25 mouse cellular contexts compared by ENCODE assay signal in the genomic region with DNA sequence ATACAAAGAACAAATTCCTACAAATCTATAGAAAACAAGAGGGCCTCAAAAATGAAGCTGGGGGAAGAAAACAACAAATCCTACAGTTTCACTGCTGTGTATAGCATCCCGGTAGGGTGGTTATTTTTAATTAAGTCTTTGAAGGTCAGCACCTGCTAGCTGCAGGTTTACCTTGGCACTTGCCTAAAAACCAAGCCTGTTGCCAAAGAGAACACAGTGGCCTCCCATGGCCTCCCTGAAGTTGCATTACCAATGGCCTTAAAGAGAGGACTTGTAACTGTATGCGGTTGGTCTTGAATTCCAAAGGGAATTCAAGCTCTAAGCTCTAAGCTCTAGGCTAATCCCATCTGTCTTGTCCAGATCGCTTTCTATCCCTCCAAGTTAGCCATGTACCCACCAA.
DNase-seq lines count a peak whose midpoint lies in the region; ATAC-seq and TF ChIP-seq lines count a peak whose summit lies in the region.
"Had no signal": no experiment of that assay in that cellular context is flagged by ENCODE, and none has a peak within 500 bp of the region (broad histone marks: within the 10 kb centered on the region; RNA-seq: fewer than 3 reads in every experiment).

No protein-coding gene starts in this region.

- peaks cover 22% of the 10 kb centered on the region for H3K4me1 ChIP-seq in heart, adult 2 months (ENCODE audit: control insufficient read depth, insufficient read depth, low read length)
- H3K4me1 ChIP-seq in heart, postnatal 0 days (ENCODE audit: control insufficient read depth, insufficient read depth), result peaks cover 36% of the 10 kb centered on the region

- no peak for TF ChIP-seq EP300 in heart, adult 2 months (IDR thresholded peaks at IDR 0.05; ENCODE audit: insufficient read depth, low read depth, low read length)
- no peak for TF ChIP-seq EP300 in heart, postnatal 0 days (IDR thresholded peaks at IDR 0.05; ENCODE audit: low read depth)

- ATAC-seq in heart, postnatal 0 days (ENCODE audit: insufficient read depth, low read depth), result no peak
- ATAC-seq: CD4-positive, CD25-positive, alpha-beta regulatory T cell, adult 4 months; forebrain, embryonic 14.5 days; inflammation-experienced regulatory T-cells, adult 6 months; midbrain, embryonic 13.5 days had no signal

- H3K9ac ChIP-seq in heart, adult 2 months (ENCODE audit: low read depth, low read length), result no peak overlapping the region
- H3K9ac ChIP-seq in heart, postnatal 0 days (replicated peaks; ENCODE audit: low read depth, low read length), result no peak overlapping the region
- H3K9ac ChIP-seq: hindbrain, embryonic 15.5 days; limb, embryonic 15.5 days; liver, embryonic 15.5 days; lung, embryonic 15.5 days; midbrain, embryonic 13.5 days; neural tube, embryonic 13.5 days had no signal

- WGBS in heart, adult 2 months, result 95% methylated on average over 3 of the region's 3 CpGs
- 95% methylated on average over 3 of the region's 3 CpGs for WGBS in heart, postnatal 0 days

- no peak for TF ChIP-seq CTCF in heart, adult 2 months (IDR thresholded peaks at IDR 0.05)
- no peak for TF ChIP-seq CTCF in heart, postnatal 0 days (IDR thresholded peaks at IDR 0.05; ENCODE audit: low read depth)
- TF ChIP-seq CTCF in layer of hippocampus, adult 2 months (conservative IDR thresholded peaks at IDR 0.05), result no peak

- H3K79me2 ChIP-seq in heart, adult 2 months (replicated peaks; ENCODE audit: control insufficient read depth, insufficient read depth, low read length), result no peaks in the 10 kb centered on the region

- no peaks in the 10 kb centered on the region for H3K9me3 ChIP-seq in heart, postnatal 0 days (replicated peaks; ENCODE audit: control insufficient read depth, low read length)
- H3K9me3 ChIP-seq: hindbrain, embryonic 10.5 days; hindbrain, embryonic 15.5 days; limb, embryonic 10.5 days; limb, embryonic 15.5 days; liver, embryonic 15.5 days; lung, embryonic 15.5 days; midbrain, embryonic 13.5 days; neural tube, embryonic 13.5 days had no signal

- peaks cover 2% of the 10 kb centered on the region; the same call in 1 of the 2 replicates for H3K36me3 ChIP-seq in heart, adult 2 months (ENCODE audit: control insufficient read depth, insufficient read depth, low read length)
- H3K36me3 ChIP-seq in heart, postnatal 0 days (replicated peaks; ENCODE audit: control insufficient read depth, insufficient read depth, low read length), result no peaks in the 10 kb centered on the region
- H3K36me3 ChIP-seq: hindbrain, embryonic 10.5 days; hindbrain, embryonic 15.5 days; limb, embryonic 10.5 days; limb, embryonic 15.5 days; liver, embryonic 15.5 days; lung, embryonic 15.5 days; midbrain, embryonic 13.5 days; neural tube, embryonic 13.5 days had no signal

- intact Hi-C loops in heart, adult 2 months (cut with DNase I), result no loop called here

- H3K4me3 ChIP-seq in heart, adult 2 months, result no peak overlapping the region
- H3K4me3 ChIP-seq in heart, postnatal 0 days (ENCODE audit: low read depth, low read length), result no peak overlapping the region
- no peak overlapping the region for H3K4me3 ChIP-seq in layer of hippocampus, adult 2 months
- H3K4me3 ChIP-seq: hindbrain, embryonic 10.5 days; hindbrain, embryonic 15.5 days; limb, embryonic 10.5 days; limb, embryonic 15.5 days; liver, embryonic 15.5 days; lung, embryonic 15.5 days; midbrain, embryonic 13.5 days; neural tube, embryonic 13.5 days had no signal

- DNase-seq in heart, adult 2 months, result no peak
- no peak for DNase-seq in heart, adult 8-10 months (ENCODE audit: low spot score)
- DNase-seq in heart, postnatal 0 days (ENCODE audit: low spot score), result no peak
- no peak for DNase-seq in heart, adult 18-20 months
- DNase-seq in layer of hippocampus, adult 2 months (ENCODE audit: low spot score in 2 of 2), result no peak
- DNase-seq in layer of hippocampus, postnatal 36 days, result no peak
- peak; percentile 86 for DNase-seq in fat pad, adult 2 months (ENCODE audit: extremely low read depth, low read depth, low spot score)
- DNase-seq: adrenal gland, postnatal 14 days; cerebellum, adult 18-20 months; cerebellum, postnatal 25 days; kidney, adult 8-10 months; thymus, adult 2 months; thymus, postnatal 36 days had no signal

- no peak overlapping the region for H3K4me2 ChIP-seq in heart, postnatal 0 days (ENCODE audit: low read depth, low read length)
- H3K4me2 ChIP-seq: hindbrain, embryonic 15.5 days; limb, embryonic 15.5 days; liver, embryonic 15.5 days; lung, embryonic 15.5 days; midbrain, embryonic 13.5 days; neural tube, embryonic 13.5 days had no signal

- no peak for TF ChIP-seq POLR2A in heart, adult 2 months (IDR thresholded peaks at IDR 0.05; ENCODE audit: insufficient read depth, low read depth, low read length)

- peak overlapping the region; percentile 80 for H3K27ac ChIP-seq in heart, adult 2 months
- 0 out of 2 replicates have a peak overlapping the region, but pooled peaks have one; percentile 66 for H3K27ac ChIP-seq in heart, postnatal 0 days (ENCODE audit: low read depth)
- peak overlapping the region; percentile 76; the same call in 1 of the 2 replicates for H3K27ac ChIP-seq in layer of hippocampus, adult 2 months
- H3K27ac ChIP-seq: hindbrain, embryonic 10.5 days; hindbrain, embryonic 15.5 days; limb, embryonic 10.5 days; limb, embryonic 15.5 days; liver, embryonic 15.5 days; lung, embryonic 15.5 days; macrophage; midbrain, embryonic 13.5 days; neural tube, embryonic 13.5 days had no signal

- H3K27me3 ChIP-seq in heart, adult 2 months (ENCODE audit: control insufficient read depth, insufficient read depth, low read length), result no peaks in the 10 kb centered on the region
- no peaks in the 10 kb centered on the region for H3K27me3 ChIP-seq in heart, postnatal 0 days (ENCODE audit: control insufficient read depth, insufficient read depth, low read length)
- H3K27me3 ChIP-seq: hindbrain, embryonic 15.5 days; limb, embryonic 15.5 days; lung, embryonic 15.5 days; midbrain, embryonic 13.5 days had no signal
